Mouse (Mus musculus): ENCODE measurements around the gene Gm4353. TPM values are rescaled to one million over a fixed set of nuclear protein-coding genes. Genes with fewer than 3 reads are reported as not detected.
A peak's percentile ranks its signal among the peaks of the same experiment; 100 is the strongest.

The Gm4353 gene
- polyA plus RNA-seq, 1 experiment from 2014 or later = 0.62 TPM

DNA sequence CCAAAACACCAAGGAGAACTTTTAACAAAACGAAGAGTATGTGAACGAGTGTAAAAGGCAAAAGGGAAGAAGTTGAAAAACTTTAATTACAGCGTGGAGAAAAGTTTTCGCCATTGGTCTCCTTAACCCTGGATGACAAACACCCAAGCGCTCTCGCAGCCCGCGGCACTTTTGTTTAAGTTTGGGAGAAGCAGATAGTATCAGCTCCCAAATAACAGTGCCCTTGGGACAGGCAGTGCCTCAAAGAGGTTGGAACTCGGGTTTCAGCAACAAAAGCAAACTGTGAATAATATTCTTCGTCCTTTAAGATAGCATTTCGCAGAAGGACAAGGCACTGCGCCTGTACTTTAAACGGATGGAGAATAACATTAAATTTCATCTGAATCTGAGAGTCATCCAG, 46.4 kb downstream of the Gm4353 start:
- Histone ChIP-seq H3K9me3 (replicated peaks; ENCODE audit: control insufficient read depth, low read length) (no peaks in the 10 kb centered on the region), H3K27ac (ENCODE audit: low read length) (no peak overlapping the region), H3K27me3 (ENCODE audit: control insufficient read depth, insufficient read depth, low read length) (peaks cover 34% of the 10 kb centered on the region), H3K4me1 (ENCODE audit: control insufficient read depth, insufficient read depth, low read length) (peaks cover 10% of the 10 kb centered on the region; the same call in 1 of the 2 replicates), H3K9ac (ENCODE audit: low read length) (no peak overlapping the region), H3K4me3 (replicated peaks; ENCODE audit: low read length) (peak overlapping the region; percentile 54), H3K4me2 (ENCODE audit: low read depth, low read length) (peak overlapping the region; percentile 100), H3K36me3 (ENCODE audit: control insufficient read depth, insufficient read depth, low read length) (no peaks in the 10 kb centered on the region)
- no peak for ATAC-seq (ENCODE audit: insufficient read depth, low FRiP score)
- 5% methylated on average over 13 of the region's 13 CpGs for WGBS

DNA sequence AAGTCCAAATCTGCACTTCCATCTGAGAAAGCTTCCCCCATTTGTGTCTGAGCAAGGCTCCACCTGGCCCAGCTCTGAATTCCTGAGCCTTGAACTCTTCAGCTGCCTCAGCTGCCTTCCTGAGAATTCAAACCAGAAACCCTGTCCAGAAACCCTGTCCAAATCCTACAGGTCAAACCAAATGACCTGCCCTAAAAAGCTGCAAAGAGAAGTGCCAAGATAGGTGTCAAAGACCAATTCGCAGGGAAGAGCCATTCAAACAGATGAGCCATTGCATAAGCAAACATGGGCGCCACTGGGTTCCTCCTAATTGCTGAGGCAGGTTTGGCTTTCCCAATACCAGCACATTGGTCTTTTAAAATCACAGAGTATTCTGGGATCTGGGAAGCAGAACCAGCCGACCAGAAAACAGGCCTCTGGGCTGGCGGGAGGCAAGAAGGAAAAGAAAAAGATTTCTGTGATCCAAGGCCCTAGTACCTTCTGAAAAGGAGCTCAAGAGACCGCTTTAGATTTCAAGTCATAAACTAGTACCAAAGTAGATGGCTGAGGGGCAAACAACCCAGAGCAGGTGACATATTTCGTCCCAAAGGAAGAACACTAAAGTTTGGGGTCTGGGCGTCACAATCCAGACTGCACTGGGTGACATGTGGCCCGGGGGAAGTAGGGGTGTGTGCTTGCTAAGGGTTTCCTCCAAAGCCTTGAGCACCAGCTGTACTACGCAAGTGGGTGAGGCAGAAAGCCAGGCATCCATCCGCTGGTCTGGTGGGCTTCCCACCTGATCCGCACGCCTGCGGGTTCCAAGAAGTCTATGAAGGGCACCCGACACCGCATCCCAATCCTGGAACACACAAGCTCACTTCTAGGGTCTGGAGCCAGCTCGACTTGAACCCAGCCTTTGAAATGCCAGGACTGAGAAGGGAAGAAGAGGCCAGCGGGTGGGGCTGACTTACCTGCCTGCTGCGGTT, 47.6 kb downstream of the Gm4353 start:
- 48% methylated on average over 18 of the region's 18 CpGs for WGBS
- ATAC-seq (ENCODE audit: insufficient read depth, low FRiP score) = no peak
- Histone ChIP-seq H3K27me3 (ENCODE audit: control insufficient read depth, insufficient read depth, low read length) (peaks cover 34% of the 10 kb centered on the region), H3K4me2 (ENCODE audit: low read depth, low read length) (0 out of 2 replicates have a peak overlapping the region, but pooled peaks have one; percentile 4), H3K36me3 (ENCODE audit: control insufficient read depth, insufficient read depth, low read length) (no peaks in the 10 kb centered on the region), H3K9me3 (replicated peaks; ENCODE audit: control insufficient read depth, low read length) (no peaks in the 10 kb centered on the region), H3K4me1 (ENCODE audit: control insufficient read depth, insufficient read depth, low read length) (peaks cover 10% of the 10 kb centered on the region; the same call in 1 of the 2 replicates), H3K4me3 (replicated peaks; ENCODE audit: low read length) (no peak overlapping the region; the same call in 1 of the 2 replicates), H3K9ac (ENCODE audit: low read length) (no peak overlapping the region), H3K27ac (ENCODE audit: low read length) (no peak overlapping the region)

DNA sequence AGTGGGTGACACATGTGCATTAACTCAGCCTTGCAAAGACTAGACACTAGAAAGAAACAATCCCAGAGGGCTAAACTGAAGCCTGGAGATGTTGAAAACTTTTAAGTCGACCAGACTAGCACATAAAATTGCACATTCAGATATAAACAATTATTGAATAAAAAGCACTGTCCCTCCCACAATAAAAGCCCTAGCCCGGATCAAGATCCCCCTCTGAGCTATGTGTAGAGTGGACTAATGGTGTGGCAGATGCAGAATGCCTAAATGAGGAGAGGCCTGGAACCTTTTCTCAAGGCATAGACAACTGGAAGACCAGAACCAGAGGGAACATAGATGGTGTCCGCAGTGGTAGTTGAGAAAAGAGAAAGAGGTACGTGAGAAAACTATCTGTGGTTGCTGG, 48.9 kb downstream of the Gm4353 start:
- Histone ChIP-seq H3K4me3 (replicated peaks; ENCODE audit: low read length) (no peak overlapping the region), H3K9ac (ENCODE audit: low read length) (no peak overlapping the region), H3K27me3 (ENCODE audit: control insufficient read depth, insufficient read depth, low read length) (peaks cover 34% of the 10 kb centered on the region), H3K36me3 (ENCODE audit: control insufficient read depth, insufficient read depth, low read length) (no peaks in the 10 kb centered on the region), H3K27ac (ENCODE audit: low read length) (no peak overlapping the region), H3K4me2 (ENCODE audit: low read depth, low read length) (0 out of 2 replicates have a peak overlapping the region, but pooled peaks have one; percentile 98), H3K9me3 (replicated peaks; ENCODE audit: control insufficient read depth, low read length) (no peaks in the 10 kb centered on the region), H3K4me1 (ENCODE audit: control insufficient read depth, insufficient read depth, low read length) (peaks cover 18% of the 10 kb centered on the region)
- no peak for ATAC-seq (ENCODE audit: insufficient read depth, low FRiP score)
- WGBS = 61% methylated on average over 4 of the region's 4 CpGs

DNA sequence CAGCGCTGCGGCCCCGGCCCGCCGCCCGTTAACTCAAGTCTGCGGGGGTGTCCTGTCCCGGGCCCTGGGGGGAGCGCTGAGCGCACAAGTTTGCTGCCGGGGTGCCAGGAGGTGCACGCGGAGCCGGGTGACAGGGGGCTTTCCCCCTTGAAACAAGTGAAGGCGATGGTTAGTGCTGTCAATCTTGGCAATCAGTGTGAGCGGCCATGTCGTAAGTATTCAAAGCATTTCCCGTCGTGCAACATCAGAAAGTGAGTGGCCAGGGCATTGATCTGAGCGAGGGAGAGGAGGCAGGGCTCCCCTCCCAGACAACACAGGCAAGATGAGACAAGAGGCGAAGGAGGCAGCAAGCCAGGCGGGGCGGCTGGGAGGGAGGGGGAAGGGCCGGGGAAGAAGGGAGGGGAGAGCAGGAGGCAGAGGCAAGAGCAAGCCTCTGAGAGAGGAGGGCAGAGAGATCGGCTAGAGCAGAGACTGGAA, 50.1 kb downstream of the Gm4353 start:
- H3K27ac ChIP-seq (ENCODE audit: low read length) = peak overlapping the region; percentile 83
- H3K27me3 ChIP-seq (ENCODE audit: control insufficient read depth, insufficient read depth, low read length) = peaks cover 33% of the 10 kb centered on the region
- peak; percentile 52 for ATAC-seq (ENCODE audit: insufficient read depth, low FRiP score)

DNA sequence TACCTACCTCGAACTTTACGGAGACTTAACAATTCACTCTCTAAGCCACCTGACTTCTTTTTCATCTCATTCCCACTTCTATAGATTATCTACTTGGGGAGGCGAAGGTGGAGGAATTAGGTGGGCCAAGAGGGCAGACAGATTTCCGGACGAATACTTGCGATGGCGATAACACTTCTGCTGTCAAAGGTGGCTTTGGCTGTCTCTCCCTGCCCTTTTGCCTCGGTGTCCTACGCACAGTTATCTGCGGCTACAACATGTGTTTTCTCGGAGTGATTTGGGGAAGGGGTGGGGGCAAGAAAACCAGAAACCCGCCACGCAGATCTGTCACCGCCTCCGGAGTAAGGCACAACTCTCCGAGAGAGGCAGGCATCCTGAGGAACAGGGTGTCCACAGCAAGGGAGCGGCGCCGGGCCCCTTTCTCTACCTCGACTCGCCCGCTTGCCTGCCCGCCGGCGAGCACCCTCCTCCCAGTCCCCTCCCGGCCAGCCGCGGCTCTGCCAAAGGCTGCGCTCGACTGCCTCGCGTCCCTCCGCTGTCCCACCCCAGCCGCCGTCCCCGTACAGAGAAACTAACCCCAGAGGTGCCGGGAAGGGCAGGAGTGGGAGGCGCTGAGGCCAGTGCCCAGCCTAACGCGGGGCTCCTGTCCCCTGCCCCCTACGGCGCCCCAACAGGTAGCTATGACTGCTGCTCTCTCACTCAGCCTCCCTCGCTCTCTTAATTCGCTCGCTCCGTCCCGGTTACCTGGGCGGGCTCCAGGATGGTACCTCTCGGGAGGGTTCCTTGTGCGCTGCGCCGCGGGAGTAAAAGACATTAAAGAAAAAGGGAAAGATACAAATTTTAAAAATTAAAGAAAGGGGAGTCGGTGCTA, 50.8 kb downstream of the Gm4353 start:
- ATAC-seq (ENCODE audit: insufficient read depth, low FRiP score) = peak; percentile 51
- H3K27ac ChIP-seq (ENCODE audit: low read length) = peak overlapping the region; percentile 83

More for the DNA sequence above, 50.1 kb downstream of the Gm4353 start:
- H3K9me3 ChIP-seq (replicated peaks; ENCODE audit: control insufficient read depth, low read length) = no peaks in the 10 kb centered on the region
- under 1% methylated on average over 25 of the region's 25 CpGs for WGBS
- peaks cover 15% of the 10 kb centered on the region for H3K4me1 ChIP-seq (ENCODE audit: control insufficient read depth, insufficient read depth, low read length)
- no peaks in the 10 kb centered on the region for H3K36me3 ChIP-seq (ENCODE audit: control insufficient read depth, insufficient read depth, low read length)
- peak overlapping the region; percentile 63 for H3K4me3 ChIP-seq (replicated peaks; ENCODE audit: low read length)
- H3K9ac ChIP-seq (ENCODE audit: low read length) = peak overlapping the region; percentile 77
- H3K4me2 ChIP-seq (ENCODE audit: low read depth, low read length) = peak overlapping the region; percentile 98

More for the DNA sequence above, 50.8 kb downstream of the Gm4353 start:
- peak overlapping the region; percentile 63 for H3K4me3 ChIP-seq (replicated peaks; ENCODE audit: low read length)
- peaks cover 12% of the 10 kb centered on the region for H3K4me1 ChIP-seq (ENCODE audit: control insufficient read depth, insufficient read depth, low read length)
- H3K27me3 ChIP-seq (ENCODE audit: control insufficient read depth, insufficient read depth, low read length) = peaks cover 30% of the 10 kb centered on the region
- WGBS = under 1% methylated on average over 54 of the region's 54 CpGs
- no peaks in the 10 kb centered on the region for H3K36me3 ChIP-seq (ENCODE audit: control insufficient read depth, insufficient read depth, low read length)
- no peaks in the 10 kb centered on the region for H3K9me3 ChIP-seq (replicated peaks; ENCODE audit: control insufficient read depth, low read length)
- peak overlapping the region; percentile 77 for H3K9ac ChIP-seq (ENCODE audit: low read length)
- peak overlapping the region; percentile 98 for H3K4me2 ChIP-seq (ENCODE audit: low read depth, low read length)

Other genes with a start within 250 kb of the Gm4353 start
- 30.1 and 37.5 TPM in 2 replicates for gene Sox6, start 45.8 kb downstream of the Gm4353 start, polyA plus RNA-seq (2015; fragmentation: Nextera tagmentation; extraction: Ambion mirVana)
- 221 and 222 TPM in 2 replicates for gene 1110004F10Rik, start 45.2 kb downstream of the Gm4353 start, polyA plus RNA-seq (2015; fragmentation: Nextera tagmentation; extraction: Ambion mirVana)
- 19.9 and 21.5 TPM in 2 replicates for gene Plekha7, start 223.7 kb upstream of the Gm4353 start, polyA plus RNA-seq (2015; fragmentation: Nextera tagmentation; extraction: Ambion mirVana)
- 589 and 713 TPM in 2 replicates for gene Rps13, start 249.6 kb upstream of the Gm4353 start, polyA plus RNA-seq (2015; fragmentation: Nextera tagmentation; extraction: Ambion mirVana)